Mouse (Mus musculus) adrenal gland, adult 18-20 months (tissue): ENCODE measurements around the gene Anapc2. TPM values are rescaled to one million over a fixed set of nuclear protein-coding genes. Genes with fewer than 3 reads are reported as not detected.
"Not testable (repeated sequence)": the region's sequence is repeated elsewhere in the genome, so short reads cannot be mapped to it uniquely, and the experiment has no call there.

Source experiments
- DNase-seq, 2 experiments: peaks; one replicate each; pipeline ENCODE4 v3.0.0; 2021 to 2022; ENCODE audit warnings: low spot score in 2 of 2
- total RNA-seq, 2 experiments: library from RNA; stranded (reverse); gene quantifications; 1 replicate in 1 of 2; 2 replicates in 1 of 2; pipeline ENCODE4 v1.2.3; 2021

Gene Anapc2
- total RNA-seq, 2 experiments from 2014 or later: 75.5 to 82.4 TPM

GRCm38 (mm10) chr2:25240310-25240709 is 32.0 kb upstream of the Anapc2 start:
- DNase-seq: no peak

- DNase-seq: peak; percentile 61 to 62
Observed at GRCm38 (mm10) chr2:25240723-25241437, 31.4 kb upstream of the Anapc2 start.

GRCm38 (mm10) chr2:25241438-25241775 is 30.9 kb upstream of the Anapc2 start:
- no peak for DNase-seq

GRCm38 (mm10) chr2:25242101-25242506 is 30.2 kb upstream of the Anapc2 start, which contains the start of the genes Rnf208 and Cysrt1:
TSS of gene Rnf208 (plus strand) at chr2:25242255.
TSS of gene Cysrt1 (minus strand) at chr2:25242452.
- no peak for DNase-seq

- DNase-seq: no peak
Observed at GRCm38 (mm10) chr2:25243342-25243741, 28.9 kb upstream of the Anapc2 start.

DNA sequence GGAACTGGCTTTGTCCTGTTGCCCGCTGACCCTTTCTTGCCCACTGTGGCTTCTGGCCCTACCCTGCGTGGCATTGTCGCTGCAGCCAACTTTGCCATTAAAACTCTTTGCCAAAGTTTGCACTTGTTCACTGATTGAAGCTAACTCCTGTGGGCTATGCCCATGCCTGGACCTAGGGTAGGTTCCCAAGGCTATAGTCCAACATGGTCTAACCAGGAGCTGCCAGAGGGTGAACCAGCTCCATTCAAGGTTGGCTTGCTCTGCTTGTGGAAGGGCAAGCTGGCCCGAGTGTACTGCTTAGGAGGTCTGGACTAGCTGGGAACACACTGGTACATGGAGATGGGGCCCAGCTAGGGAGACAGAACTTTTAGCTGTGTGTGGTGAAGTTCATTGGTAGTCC is 28.1 kb upstream of the Anapc2 start:
- no peak for DNase-seq

- no peak for DNase-seq
Observed at GRCm38 (mm10) chr2:25246183-25247072, 25.9 kb upstream of the Anapc2 start, which contains the start of gene AL732309.1. TSS of gene AL732309.1 (minus strand) at chr2:25246863.

DNA sequence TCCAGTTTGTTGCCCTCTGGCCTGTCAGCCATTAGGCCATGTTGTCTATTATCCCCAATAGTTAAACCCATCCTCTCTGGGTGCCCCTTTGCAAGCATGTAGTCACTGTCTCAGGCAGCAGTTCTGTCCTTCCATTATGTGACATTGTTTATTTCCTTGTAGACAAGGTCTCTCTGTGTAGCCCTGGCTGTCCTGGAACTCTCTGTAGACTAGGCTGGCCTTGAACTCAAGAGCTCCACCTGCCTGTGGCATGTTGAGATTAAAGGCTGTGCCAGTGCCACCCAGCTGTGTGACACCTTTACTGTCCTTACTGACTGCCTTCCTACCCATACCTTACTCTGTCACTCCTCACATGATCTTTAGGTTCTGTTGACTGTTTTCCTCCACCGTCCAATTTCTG is 19.9 kb upstream of the Anapc2 start:
- no peak for DNase-seq

GRCm38 (mm10) chr2:25255284-25255779 is 16.9 kb upstream of the Anapc2 start, which contains the start of gene Tmem203:
TSS of gene Tmem203 (plus strand) at chr2:25255439.
- peak; percentile 89 to 90 for DNase-seq

GRCm38 (mm10) chr2:25256443-25257109 is 15.7 kb upstream of the Anapc2 start:
- not testable (repeated sequence) for DNase-seq

DNA sequence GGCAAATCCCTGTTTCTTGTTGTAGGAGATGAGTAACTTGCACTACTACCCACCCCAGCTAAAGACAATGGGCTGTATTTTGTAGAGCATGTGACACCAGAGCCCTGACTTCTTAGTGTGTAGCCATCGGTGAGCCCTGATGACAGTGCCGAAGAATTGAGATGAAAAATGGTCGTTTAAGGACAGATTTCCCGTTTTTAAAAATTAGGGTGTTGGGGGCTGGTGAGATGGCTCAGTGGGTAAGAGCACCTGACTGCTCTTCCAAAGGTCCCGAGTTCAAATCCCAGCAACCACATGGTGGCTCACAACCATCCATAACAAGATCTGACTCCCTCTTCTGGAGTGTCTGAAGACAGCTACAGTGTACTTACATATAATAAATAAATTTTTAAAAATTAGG is 15.0 kb upstream of the Anapc2 start:
- not testable (repeated sequence) for DNase-seq

- DNase-seq: no peak
Observed at GRCm38 (mm10) chr2:25258887-25259286, 13.4 kb upstream of the Anapc2 start.

GRCm38 (mm10) chr2:25261870-25262269 is 10.4 kb upstream of the Anapc2 start:
- no peak for DNase-seq

DNA sequence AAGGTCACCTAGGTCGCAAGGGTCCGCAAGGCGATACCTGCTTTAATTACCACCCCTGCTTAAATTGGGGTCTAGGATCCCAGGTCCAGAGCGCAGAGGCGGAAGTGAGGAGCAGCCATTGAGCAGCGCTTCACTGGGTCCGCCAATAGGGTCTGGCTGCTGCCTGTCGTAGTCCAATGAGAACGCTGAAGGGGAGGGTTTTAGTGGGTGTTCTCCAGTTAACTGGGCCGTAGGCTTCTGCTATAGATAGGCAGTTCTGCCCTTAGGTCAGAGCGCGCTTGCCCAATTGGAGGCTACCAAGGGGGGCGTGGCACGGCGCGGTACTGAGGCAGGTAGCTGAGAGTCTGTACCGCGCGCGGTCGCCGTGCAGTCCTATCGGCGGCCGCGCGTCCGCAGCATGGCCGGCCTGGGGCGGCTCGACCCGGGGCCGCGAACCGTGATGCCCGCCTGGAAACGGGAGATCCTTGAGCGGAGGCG is 9.9 kb upstream of the Anapc2 start, which contains the start of gene Tprn:
TSS of gene Tprn (plus strand) at position 328 of the 477 bp plus-strand sequence.
- DNase-seq: peak; percentile 83 to 88

DNA sequence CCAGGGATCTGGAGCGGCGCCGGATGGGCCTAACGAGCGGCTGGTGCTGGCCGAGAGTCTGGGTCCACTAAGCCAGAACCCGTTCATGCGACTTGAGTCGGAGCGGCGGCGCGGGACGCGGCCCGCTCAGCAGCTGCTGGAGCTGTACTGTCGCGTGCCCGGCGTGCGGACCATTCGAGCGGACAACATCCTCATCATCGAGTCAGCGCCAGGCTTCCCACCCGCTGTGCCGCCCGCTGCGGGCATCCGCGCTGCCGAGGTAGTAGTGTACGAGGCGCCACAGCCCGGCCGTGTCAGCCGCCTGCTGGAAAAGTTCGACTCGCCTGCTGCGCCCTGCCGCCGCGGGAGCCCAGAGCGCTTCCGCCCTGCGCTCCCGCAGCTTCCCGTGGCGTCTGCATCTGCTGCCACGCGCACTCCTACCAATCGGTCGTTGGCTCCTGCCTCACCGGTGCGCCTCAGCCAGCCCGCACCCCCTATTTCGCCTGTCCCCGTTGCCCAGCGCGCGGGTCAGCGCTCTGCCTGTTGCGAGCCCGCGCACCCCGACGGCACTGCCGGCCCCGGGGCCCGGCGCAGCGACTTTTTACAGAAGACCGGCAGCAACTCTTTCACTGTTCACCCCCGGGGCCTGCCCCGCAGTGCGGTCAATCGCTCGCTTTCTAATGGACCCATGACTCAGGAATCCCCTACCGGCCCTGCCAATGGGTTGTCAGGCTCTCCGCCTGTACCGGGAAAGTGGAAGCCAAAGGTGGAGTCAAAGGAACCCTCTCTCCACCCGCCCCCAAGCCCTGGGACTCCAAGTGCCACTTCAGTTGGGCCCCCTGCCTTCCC is 9.3 kb upstream of the Anapc2 start:
- DNase-seq: peak; percentile 31 to 43

DNA sequence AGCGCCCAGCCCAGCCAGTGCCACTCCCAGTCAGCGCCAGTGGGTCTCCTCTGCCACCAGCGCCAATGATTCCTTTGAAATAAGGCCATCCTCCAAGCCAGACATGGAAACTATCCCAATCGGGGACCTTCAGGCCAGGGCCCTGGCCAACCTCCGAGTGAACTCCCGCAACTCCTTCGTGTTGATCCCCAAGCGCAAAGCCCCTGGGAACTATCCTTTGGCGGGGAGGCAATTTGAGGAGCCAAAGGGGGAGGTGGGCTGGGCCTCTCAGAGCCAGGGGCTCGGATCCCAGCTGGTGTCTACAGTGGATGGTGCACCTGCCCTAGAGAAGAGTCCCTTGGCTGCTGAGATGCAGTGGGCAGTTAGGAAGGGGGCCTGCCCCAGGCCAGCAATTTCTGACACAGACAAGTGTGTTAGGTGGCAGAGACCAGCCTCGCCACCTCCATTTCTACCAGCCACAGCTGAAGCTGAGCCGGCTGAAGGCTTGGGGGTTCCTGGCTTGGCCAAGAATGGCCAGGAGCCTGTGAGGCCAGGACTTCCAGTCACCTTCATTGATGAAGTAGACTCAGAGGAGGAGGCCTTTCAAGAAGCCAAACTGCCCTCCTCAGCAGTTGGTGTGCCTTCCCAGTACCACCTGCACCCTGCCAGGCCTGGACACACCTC is 8.5 kb upstream of the Anapc2 start:
- DNase-seq: no peak

- no peak for DNase-seq
Observed at GRCm38 (mm10) chr2:25264286-25264660, 8.0 kb upstream of the Anapc2 start.

- DNase-seq: no peak
Observed at GRCm38 (mm10) chr2:25264851-25265250, 7.4 kb upstream of the Anapc2 start.

DNA sequence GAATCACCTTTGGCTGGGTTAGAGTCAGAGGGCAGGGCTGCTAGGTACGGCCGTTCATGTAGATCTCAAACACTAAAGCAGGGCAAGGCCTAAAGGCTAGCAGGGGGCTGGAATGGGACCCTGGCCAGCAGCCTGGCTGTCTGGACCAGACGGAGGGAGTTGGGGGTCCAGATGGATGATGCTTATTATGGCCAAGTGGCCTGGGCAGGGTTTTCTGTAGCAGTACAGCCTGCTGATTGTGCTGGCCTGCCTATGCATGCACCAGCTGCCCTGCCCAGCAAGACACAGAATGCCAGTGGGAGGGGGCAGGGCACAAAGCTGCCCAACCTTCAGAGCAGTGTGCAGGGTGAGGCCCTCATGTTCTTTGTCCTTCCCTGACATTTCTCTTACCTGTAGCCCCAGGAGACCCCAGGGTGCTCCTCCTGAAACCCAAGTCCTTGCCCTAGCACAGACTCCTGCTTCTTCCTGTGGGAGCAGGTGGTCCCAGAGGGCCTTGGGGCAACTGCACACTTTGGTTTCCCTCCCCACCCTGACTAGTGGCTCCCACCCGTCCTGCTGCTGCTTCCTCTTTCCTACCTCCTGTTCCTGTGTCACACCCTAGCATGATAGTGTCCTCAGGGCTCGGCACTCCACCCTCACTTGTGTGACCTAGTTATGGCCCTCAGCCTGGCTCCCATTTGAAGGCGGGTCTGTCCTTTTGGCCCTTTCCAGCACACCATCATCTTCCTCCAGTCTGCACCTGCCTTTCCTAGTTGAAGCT is 6.2 kb upstream of the Anapc2 start:
- DNase-seq: no peak
